ENCODE assay signal across 24 mouse cellular contexts in the genomic region with DNA sequence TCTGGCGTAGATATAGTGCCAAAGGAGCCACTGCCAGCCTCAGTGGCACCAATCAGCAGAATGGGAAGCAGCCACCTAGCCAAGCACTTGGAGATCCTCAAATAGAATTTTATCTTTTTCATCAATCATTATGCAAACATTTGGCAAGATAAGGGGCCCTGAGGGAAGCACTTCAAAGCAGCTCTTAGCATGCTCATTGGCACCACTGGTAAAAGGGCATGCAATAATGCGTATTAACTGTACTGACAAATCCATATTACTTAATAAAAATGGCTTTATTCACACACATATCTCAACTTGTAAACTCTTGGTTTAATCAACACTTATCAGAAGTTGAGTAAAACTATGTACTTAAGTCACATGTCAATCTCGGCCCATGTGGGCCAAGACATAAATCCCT. TPM values are rescaled to one million over a fixed set of nuclear protein-coding genes. Genes with fewer than 3 reads are reported as not detected.
A peak's percentile ranks its signal among the peaks of the same experiment; 100 is the strongest.
DNase-seq lines count a peak whose midpoint lies in the region; ATAC-seq and TF ChIP-seq lines count a peak whose summit lies in the region.
"Had no signal": no experiment of that assay in that cellular context is flagged by ENCODE, and none has a peak within 500 bp of the region (broad histone marks: within the 10 kb centered on the region; RNA-seq: fewer than 3 reads in every experiment).

No protein-coding gene starts in this region.

- H3K4me1 ChIP-seq in lung, embryonic 14.5 days (ENCODE audit: insufficient read depth) = no peaks in the 10 kb centered on the region
- H3K4me1 ChIP-seq: embryonic facial prominence, embryonic 13.5 days; forebrain, embryonic 13.5 days; hindbrain, embryonic 12.5 days had no signal

- H3K4me3 ChIP-seq in lung, embryonic 14.5 days (ENCODE audit: low read depth, low read length) = no peak overlapping the region
- H3K4me3 ChIP-seq: embryonic facial prominence, embryonic 10.5 days; embryonic facial prominence, embryonic 13.5 days; erythroblast, embryonic 14.5 days; forebrain, embryonic 10.5 days; forebrain, embryonic 13.5 days; hindbrain, embryonic 12.5 days; hindbrain, embryonic 15.5 days had no signal

- no peak overlapping the region for H3K27ac ChIP-seq in lung, embryonic 14.5 days (ENCODE audit: low read depth)
- H3K27ac ChIP-seq: embryonic facial prominence, embryonic 10.5 days; embryonic facial prominence, embryonic 13.5 days; forebrain, embryonic 10.5 days; forebrain, embryonic 13.5 days; hindbrain, embryonic 12.5 days; hindbrain, embryonic 15.5 days had no signal

- 69% methylated on average over 3 of the region's 3 CpGs for whole genome bisulfite sequencing in lung, embryonic 14.5 days

- no peak for TF ChIP-seq CTCF in lung, embryonic 14.5 days (IDR thresholded peaks at IDR 0.05; ENCODE audit: low read depth)

- no peaks in the 10 kb centered on the region for H3K9me3 ChIP-seq in lung, embryonic 14.5 days (ENCODE audit: low read depth, low read length)
- H3K9me3 ChIP-seq: embryonic facial prominence, embryonic 10.5 days; embryonic facial prominence, embryonic 13.5 days; forebrain, embryonic 10.5 days; forebrain, embryonic 13.5 days; hindbrain, embryonic 12.5 days; hindbrain, embryonic 15.5 days had no signal

- no peak for ATAC-seq in lung, embryonic 14.5 days (ENCODE audit: insufficient read depth)
- ATAC-seq: activated CD4-positive, CD25-positive, alpha-beta regulatory T cell, adult 4 months; forebrain, embryonic 13.5 days; forebrain, postnatal 0 days had no signal

- no peaks in the 10 kb centered on the region for H3K27me3 ChIP-seq in lung, embryonic 14.5 days (ENCODE audit: insufficient read depth, low read length)
- H3K27me3 ChIP-seq: embryonic facial prominence, embryonic 13.5 days; forebrain, embryonic 13.5 days; hindbrain, embryonic 12.5 days; hindbrain, embryonic 15.5 days had no signal

- H3K36me3 ChIP-seq in lung, embryonic 14.5 days (ENCODE audit: insufficient read depth) = no peaks in the 10 kb centered on the region
- H3K36me3 ChIP-seq: embryonic facial prominence, embryonic 10.5 days; embryonic facial prominence, embryonic 13.5 days; forebrain, embryonic 10.5 days; hindbrain, embryonic 12.5 days; hindbrain, embryonic 15.5 days had no signal

- peak; percentile 20 for DNase-seq in cerebellum, adult 11-12 months
- no peak for DNase-seq in cerebellum, adult 11 months
- peak; percentile 52 for DNase-seq in lung, embryonic 14.5 days
- no peak for DNase-seq in lung, postnatal 14 days
- DNase-seq in lung, postnatal 10 days = peak; percentile 31
- DNase-seq in right cerebral cortex, postnatal 4 days = no peak
- no peak for DNase-seq in right cerebral cortex, postnatal 10 days (ENCODE audit: low spot score in 2 of 2)
- DNase-seq: adrenal gland, adult 8-10 months; adrenal gland, postnatal 25 days; cerebellum, adult 2 months; cerebellum, adult 9-11 months; cerebellum, postnatal 25 days; forebrain, postnatal 0 days; gastrocnemius, adult 2 months; gastrocnemius, postnatal 14 days had no signal

- no peak overlapping the region for H3K4me2 ChIP-seq in lung, embryonic 14.5 days
- H3K4me2 ChIP-seq: embryonic facial prominence, embryonic 13.5 days; forebrain, embryonic 13.5 days; heart, embryonic 11.5 days; hindbrain, embryonic 12.5 days; hindbrain, embryonic 15.5 days had no signal

- H3K9ac ChIP-seq in lung, embryonic 14.5 days = no peak overlapping the region
- H3K9ac ChIP-seq: embryonic facial prominence, embryonic 13.5 days; forebrain, embryonic 13.5 days; forebrain, postnatal 0 days; hindbrain, embryonic 12.5 days; hindbrain, embryonic 15.5 days had no signal

RNA-seq across cellular contexts. Expression of a gene that starts 1.6 kb away (rescaled TPM):
- polyA plus RNA-seq in lung, embryonic 14.5 days (2014; fragmentation: Nextera tagmentation; extraction: Ambion mirVana) = 48.8 TPM in 2 replicates

Comparison
In these comparisons a context has a peak if more than half of its experiments do, and no peak if none do; other contexts are left out.
1. DNase-seq: peak in cerebellum, adult 11-12 months (single experiment), lung, embryonic 14.5 days (single experiment) and lung, postnatal 10 days (single experiment); none in cerebellum, adult 11 months (single experiment), lung, postnatal 14 days (single experiment), right cerebral cortex, postnatal 4 days (single experiment) and right cerebral cortex, postnatal 10 days (0 of 2).